Mouse (Mus musculus): ENCODE data around the gene Rbfox1.

DNA sequence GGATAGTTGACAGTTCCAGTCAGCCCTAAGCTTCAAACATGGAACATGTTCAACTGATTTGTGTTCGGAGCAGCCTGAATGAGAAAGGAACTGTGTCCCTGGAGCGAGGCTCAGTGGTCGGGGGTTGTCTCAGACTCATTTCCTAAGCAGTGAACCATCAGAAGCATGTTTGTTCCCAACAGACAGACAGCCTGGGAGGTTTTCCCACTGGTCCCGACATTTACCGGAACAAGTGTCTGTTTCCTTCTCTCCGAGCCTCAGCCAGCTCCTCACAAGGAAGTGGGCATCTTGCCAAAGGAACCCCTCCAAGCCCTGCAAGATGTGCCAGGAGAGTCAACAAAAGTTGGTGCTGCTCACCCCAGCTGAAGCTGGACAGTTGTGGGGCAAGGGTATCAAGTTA is 1022.4 kb downstream of the Rbfox1 start:
- TF ChIP-seq CTCF (IDR thresholded peaks at IDR 0.05; ENCODE audit: control insufficient read depth, insufficient read depth, insufficient read length) (no peak), USF1 (IDR thresholded peaks at IDR 0.05; ENCODE audit: low read depth) (no peak)

All from C2C12 (cell line).